Comparison of ENCODE assay signal across 12 mouse cellular contexts in the genomic region with DNA sequence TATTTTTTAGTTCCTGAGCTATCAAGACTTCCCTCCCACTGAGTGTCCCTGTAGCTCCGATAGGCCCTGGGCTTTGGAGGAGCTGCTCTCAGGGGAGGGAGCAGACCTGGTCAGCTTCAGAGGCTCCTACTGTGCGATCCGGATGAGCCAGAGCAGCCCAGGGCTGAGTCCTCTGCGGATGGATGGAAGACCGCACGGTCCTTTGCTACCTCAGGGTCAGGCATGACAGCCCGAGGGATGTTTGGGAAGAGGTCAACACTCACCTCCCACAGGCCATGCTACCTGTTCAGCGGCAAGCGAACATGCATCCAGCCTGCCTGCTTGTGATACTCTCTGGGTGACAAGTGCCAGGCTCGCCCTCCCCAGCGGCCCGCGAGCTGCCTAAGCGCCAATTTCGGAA. TPM values are rescaled to one million over a fixed set of nuclear protein-coding genes. Genes with fewer than 3 reads are reported as not detected.
DNase-seq lines count a peak whose midpoint lies in the region; ATAC-seq and TF ChIP-seq lines count a peak whose summit lies in the region.
"Had no signal": no experiment of that assay in that cellular context is flagged by ENCODE, and none has a peak within 500 bp of the region (broad histone marks: within the 10 kb centered on the region; RNA-seq: fewer than 3 reads in every experiment).

No protein-coding gene starts in this region.

- no peaks in the 10 kb centered on the region; the same call in 1 of the 2 replicates for H3K36me3 ChIP-seq in hindbrain, embryonic 14.5 days (replicated peaks; ENCODE audit: control insufficient read depth, insufficient read depth)
- H3K36me3 ChIP-seq in neural tube, embryonic 12.5 days: no peaks in the 10 kb centered on the region
- H3K36me3 ChIP-seq in kidney, adult 2 months (ENCODE audit: control insufficient read depth, insufficient read depth, low read length): no peaks in the 10 kb centered on the region

- TF ChIP-seq CTCF in kidney, adult 2 months (conservative IDR thresholded peaks at IDR 0.05; ENCODE audit: insufficient read depth, insufficient read length, low read depth, low read length): no peak

- peak; percentile 62 to 73 for DNase-seq in cerebellum, adult 18-20 months
- DNase-seq in embryo, embryonic 10.5 days (ENCODE audit: low spot score): peak; percentile 62
- peak; percentile 35 for DNase-seq in hindbrain, embryonic 14.5 days (ENCODE audit: low spot score)
- DNase-seq in frontal cortex, postnatal 36 days (ENCODE audit: low spot score in 2 of 2): no peak
- DNase-seq in gastrocnemius, adult 8-10 months (ENCODE audit: low spot score in 2 of 2): no peak
- no peak for DNase-seq in kidney, adult 2 months
- DNase-seq: gastrocnemius, postnatal 14 days had no signal

- TF ChIP-seq POLR2A in kidney, adult 2 months (IDR thresholded peaks at IDR 0.05; ENCODE audit: low read depth, low read length): no peak

- 7% methylated on average over 15 of the region's 15 CpGs for WGBS in hindbrain, embryonic 14.5 days
- WGBS in neural tube, embryonic 12.5 days: 4% methylated on average over 15 of the region's 15 CpGs
- 10% methylated on average over 15 of the region's 15 CpGs for WGBS in kidney, adult 2 months

- peak overlapping the region; percentile 85 for H3K9ac ChIP-seq in hindbrain, embryonic 14.5 days
- peak overlapping the region; percentile 52 for H3K9ac ChIP-seq in neural tube, embryonic 12.5 days

- peak overlapping the region; percentile 51 for H3K4me3 ChIP-seq in hindbrain, embryonic 14.5 days (replicated peaks; ENCODE audit: low read length)
- peak overlapping the region; percentile 28 for H3K4me3 ChIP-seq in neural tube, embryonic 12.5 days
- no peak overlapping the region for H3K4me3 ChIP-seq in kidney, adult 2 months (ENCODE audit: insufficient read depth, low read depth, low read length)
- H3K4me3 ChIP-seq: myocyte had no signal

- no peak for ATAC-seq in hindbrain, embryonic 14.5 days (ENCODE audit: low FRiP score)
- ATAC-seq in neural tube, embryonic 12.5 days (ENCODE audit: low FRiP score, low read depth): no peak; the same call in 1 of the 2 replicates
- ATAC-seq: intestine, embryonic 16.5 days had no signal

- peaks cover 73% of the 10 kb centered on the region for H3K27me3 ChIP-seq in hindbrain, embryonic 14.5 days (ENCODE audit: control insufficient read depth, insufficient read depth, low read length)
- peaks cover 60% of the 10 kb centered on the region for H3K27me3 ChIP-seq in neural tube, embryonic 12.5 days (replicated peaks)
- H3K27me3 ChIP-seq in kidney, adult 2 months (replicated peaks; ENCODE audit: control insufficient read depth, insufficient read depth, low read length): peaks cover 11% of the 10 kb centered on the region

- H3K4me1 ChIP-seq in hindbrain, embryonic 14.5 days (replicated peaks; ENCODE audit: control insufficient read depth, insufficient read depth, low read length): 0 out of 2 replicates have a peak, but pooled peaks cover 4% of the 10 kb centered on the region
- H3K4me1 ChIP-seq in neural tube, embryonic 12.5 days: peaks cover 16% of the 10 kb centered on the region; the same call in 1 of the 2 replicates
- H3K4me1 ChIP-seq in kidney, adult 2 months (ENCODE audit: control insufficient read depth, insufficient read depth, low read length): no peaks in the 10 kb centered on the region

- H3K27ac ChIP-seq in hindbrain, embryonic 14.5 days: peak overlapping the region; percentile 81
- H3K27ac ChIP-seq in neural tube, embryonic 12.5 days: 0 out of 2 replicates have a peak overlapping the region, but pooled peaks have one; percentile 32
- no peak overlapping the region for H3K27ac ChIP-seq in kidney, adult 2 months (ENCODE audit: insufficient read depth, low read depth, low read length)

- peak overlapping the region; percentile 55 for H3K4me2 ChIP-seq in hindbrain, embryonic 14.5 days (replicated peaks)
- H3K4me2 ChIP-seq in neural tube, embryonic 12.5 days (replicated peaks): peak overlapping the region; percentile 73

- H3K9me3 ChIP-seq in hindbrain, embryonic 14.5 days (ENCODE audit: control insufficient read depth, low read length): no peaks in the 10 kb centered on the region
- H3K9me3 ChIP-seq in neural tube, embryonic 12.5 days: no peaks in the 10 kb centered on the region

RNA-seq across cellular contexts. Expression of gene Zic2, which starts 5.9 kb away (rescaled TPM):
- 10.6 and 11.4 TPM in 2 replicates for polyA plus RNA-seq in hindbrain, embryonic 14.5 days (2014; fragmentation: Nextera tagmentation; extraction: Ambion mirVana)
- 11.6 and 13.4 TPM in 2 replicates for polyA plus RNA-seq in neural tube, embryonic 12.5 days (2016; fragmentation: Nextera tagmentation; extraction: Ambion mirVana)
- total RNA-seq in gastrocnemius, adult 8-10 months (2022): not detected
- not detected in 2 replicates for polyA plus RNA-seq in kidney, adult 2 months (2012; rRNA removed)
- total RNA-seq: gastrocnemius, postnatal 14 days; liver, adult 2 months had no signal
- polyA plus RNA-seq: intestine, embryonic 16.5 days; liver, adult 2 months; stomach, embryonic 14.5 days had no signal

RNA-seq across cellular contexts. Expression of gene Gm10837, which starts 9.2 kb away (rescaled TPM):
- polyA plus RNA-seq in hindbrain, embryonic 14.5 days (2014; fragmentation: Nextera tagmentation; extraction: Ambion mirVana): 0.31 and 0.95 TPM in 2 replicates
- 0.57 and 0.68 TPM in 2 replicates for polyA plus RNA-seq in neural tube, embryonic 12.5 days (2016; fragmentation: Nextera tagmentation; extraction: Ambion mirVana)
- total RNA-seq in gastrocnemius, adult 8-10 months (2022): not detected
- polyA plus RNA-seq in kidney, adult 2 months (2012; rRNA removed): not detected in 2 replicates
- total RNA-seq: gastrocnemius, postnatal 14 days; liver, adult 2 months had no signal
- polyA plus RNA-seq: intestine, embryonic 16.5 days; liver, adult 2 months; myocyte; stomach, embryonic 14.5 days had no signal

RNA-seq across cellular contexts. Expression of gene Zic5, which starts 15.7 kb away (rescaled TPM):
- 11.6 and 14.0 TPM in 2 replicates for polyA plus RNA-seq in hindbrain, embryonic 14.5 days (2014; fragmentation: Nextera tagmentation; extraction: Ambion mirVana)
- polyA plus RNA-seq in neural tube, embryonic 12.5 days (2016; fragmentation: Nextera tagmentation; extraction: Ambion mirVana): 11.3 and 14.3 TPM in 2 replicates
- not detected for total RNA-seq in gastrocnemius, adult 8-10 months (2022)
- polyA plus RNA-seq in kidney, adult 2 months (2012; rRNA removed): not detected in 2 replicates
- total RNA-seq: gastrocnemius, postnatal 14 days; liver, adult 2 months had no signal
- polyA plus RNA-seq: intestine, embryonic 16.5 days; liver, adult 2 months; stomach, embryonic 14.5 days had no signal

RNA-seq across cellular contexts. Expression of gene Gm5089, which starts 30.3 kb away (rescaled TPM):
- 0.50 and 1.2 TPM in 2 replicates for polyA plus RNA-seq in hindbrain, embryonic 14.5 days (2014; fragmentation: Nextera tagmentation; extraction: Ambion mirVana)
- polyA plus RNA-seq in neural tube, embryonic 12.5 days (2016; fragmentation: Nextera tagmentation; extraction: Ambion mirVana): 1.3 TPM in 2 replicates
- not detected for total RNA-seq in gastrocnemius, adult 8-10 months (2022)
- polyA plus RNA-seq in kidney, adult 2 months (2012; rRNA removed): not detected in 2 replicates
- total RNA-seq: gastrocnemius, postnatal 14 days; liver, adult 2 months had no signal
- polyA plus RNA-seq: intestine, embryonic 16.5 days; liver, adult 2 months; myocyte; stomach, embryonic 14.5 days had no signal

RNA-seq across cellular contexts. Expression of gene Pcca, which starts 52.9 kb away (rescaled TPM):
- 27.2 and 34.6 TPM in 2 replicates for polyA plus RNA-seq in hindbrain, embryonic 14.5 days (2014; fragmentation: Nextera tagmentation; extraction: Ambion mirVana)
- polyA plus RNA-seq in neural tube, embryonic 12.5 days (2016; fragmentation: Nextera tagmentation; extraction: Ambion mirVana): 33.0 and 35.0 TPM in 2 replicates
- 10 to 100 TPM; 39.4 to 45.6 (median 43.6) TPM for total RNA-seq in gastrocnemius, adult 8-10 months (2022)
- 67.4 and 77.1 TPM in 2 replicates for polyA plus RNA-seq in kidney, adult 2 months (2012; rRNA removed)

Comparison
In these comparisons a context has a peak if more than half of its experiments do, and no peak if none do; other contexts are left out.
1. DNase-seq: peak in cerebellum, adult 18-20 months (2 of 2), embryo, embryonic 10.5 days (single experiment) and hindbrain, embryonic 14.5 days (single experiment); none in frontal cortex, postnatal 36 days (0 of 2), gastrocnemius, adult 8-10 months (0 of 2) and kidney, adult 2 months (single experiment).
2. RNA of gene Zic2, which starts 5.9 kb away (polyA plus RNA-seq): 11.6 to 13.4 TPM in neural tube, embryonic 12.5 days and 10.6 to 11.4 TPM in hindbrain, embryonic 14.5 days; not detected in kidney, adult 2 months; every median in the first group is over 10 times any median in the second.
3. RNA of gene Zic5, which starts 15.7 kb away (polyA plus RNA-seq): 11.3 to 14.3 TPM in neural tube, embryonic 12.5 days and 11.6 to 14.0 TPM in hindbrain, embryonic 14.5 days; not detected in kidney, adult 2 months; every median in the first group is over 10 times any median in the second.